Mouse (Mus musculus) heart, postnatal 10 days (tissue): Measurements from ENCODE around the gene 4933412E24Rik. TPM values are rescaled to one million over a fixed set of nuclear protein-coding genes. Genes with fewer than 3 reads are reported as not detected.

Experiments
- DNase-seq, 2 experiments: peaks; one replicate each; pipeline ENCODE4 v3.0.0; 2021
- intact Hi-C: fragments of 180-260 bp; cut with DNase I; formaldehyde crosslinking; loops from one replicate; pipeline ENCODE4 v1.15.1; 2025
- total RNA-seq, 2 experiments: library from RNA; stranded (reverse); gene quantifications; 2 replicates each; pipeline ENCODE4 v1.2.3; 2021

Gene 4933412E24Rik
- not detected for total RNA-seq

DNA sequence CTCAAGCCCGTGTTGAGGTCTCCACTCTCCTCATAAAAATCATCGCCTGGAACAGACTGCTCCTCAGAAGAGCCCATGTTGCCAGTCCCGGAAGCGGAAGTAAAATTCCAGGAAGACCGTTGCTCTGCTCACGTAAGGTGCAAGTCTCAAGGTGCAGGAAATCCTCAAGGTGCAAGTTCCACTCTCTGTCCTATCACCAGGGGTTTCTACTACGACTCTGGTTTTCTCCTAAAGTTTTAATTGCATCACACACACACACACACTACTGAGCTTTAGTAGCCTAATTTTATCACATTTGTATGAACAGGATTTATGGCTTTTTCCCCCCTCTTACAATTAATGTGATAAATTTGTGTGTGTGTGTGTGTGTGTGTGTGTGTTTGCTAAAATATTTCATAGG is at the start of gene 4933412E24Rik:
Gene 4933412E24Rik (minus strand): TSS at position 101 of the 400 bp plus-strand sequence.
- intact Hi-C loops = no loop called here
- DNase-seq = no peak

DNA sequence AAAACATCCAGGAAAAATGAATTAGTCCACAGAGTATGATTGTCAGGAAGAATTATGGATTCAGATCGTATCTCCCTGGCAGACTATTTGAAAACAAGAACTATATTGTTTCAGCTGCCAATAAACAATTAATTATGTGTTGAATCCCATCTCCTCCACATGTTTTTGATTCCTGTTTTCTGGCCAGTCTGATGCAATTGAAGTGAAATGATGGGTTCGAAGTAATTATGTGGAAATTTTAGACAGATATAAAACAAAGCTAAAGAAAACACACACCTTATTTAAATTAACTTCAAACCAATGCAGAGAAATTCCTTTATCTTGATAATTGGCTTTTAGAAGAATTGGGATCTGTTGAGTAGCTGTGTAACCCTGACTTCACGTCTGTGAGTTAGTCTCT is 14.3 kb upstream of the 4933412E24Rik start:
- intact Hi-C loops = no loop called here
- no peak for DNase-seq

DNA sequence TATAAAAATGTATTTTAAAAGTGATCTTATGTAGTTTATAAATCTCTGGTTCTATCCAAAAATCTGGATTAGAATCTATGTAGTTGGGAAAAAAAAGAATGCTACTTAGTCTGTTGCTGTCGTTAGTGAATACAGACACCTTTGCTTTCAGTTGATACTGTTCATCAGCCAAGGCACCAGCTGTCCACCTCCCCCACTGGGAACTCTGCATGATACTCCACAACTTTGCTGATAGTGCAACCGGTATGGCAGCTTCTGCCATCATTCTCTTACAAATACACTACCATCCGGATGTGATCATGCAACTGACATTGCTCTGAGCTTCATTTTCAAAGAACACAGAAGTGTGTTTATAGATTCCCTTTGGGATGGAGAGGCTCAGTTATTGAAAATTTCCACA is 4.8 kb upstream of the 4933412E24Rik start:
- no peak for DNase-seq
- intact Hi-C loops = no loop called here

DNA sequence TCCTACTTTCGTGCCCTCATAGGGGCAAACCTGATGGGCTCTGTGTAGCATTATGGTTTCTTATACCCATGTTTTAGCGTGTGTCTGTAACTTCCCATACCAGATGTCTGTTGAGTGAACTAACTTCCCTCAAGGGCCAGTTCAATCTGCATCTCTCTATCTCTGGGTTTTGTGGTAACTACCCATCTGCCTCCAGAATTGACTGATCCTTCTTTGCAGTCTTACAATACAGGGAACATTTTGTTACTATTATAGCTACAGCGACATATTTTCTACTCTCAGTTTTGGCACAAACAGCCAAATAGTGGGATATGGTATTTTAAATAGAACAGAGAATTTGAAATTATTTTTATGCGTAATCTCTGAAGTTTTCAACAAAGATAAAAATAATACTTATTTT is 6.2 kb downstream of the 4933412E24Rik start:
- no peak for DNase-seq
- intact Hi-C loops = no loop called here

DNA sequence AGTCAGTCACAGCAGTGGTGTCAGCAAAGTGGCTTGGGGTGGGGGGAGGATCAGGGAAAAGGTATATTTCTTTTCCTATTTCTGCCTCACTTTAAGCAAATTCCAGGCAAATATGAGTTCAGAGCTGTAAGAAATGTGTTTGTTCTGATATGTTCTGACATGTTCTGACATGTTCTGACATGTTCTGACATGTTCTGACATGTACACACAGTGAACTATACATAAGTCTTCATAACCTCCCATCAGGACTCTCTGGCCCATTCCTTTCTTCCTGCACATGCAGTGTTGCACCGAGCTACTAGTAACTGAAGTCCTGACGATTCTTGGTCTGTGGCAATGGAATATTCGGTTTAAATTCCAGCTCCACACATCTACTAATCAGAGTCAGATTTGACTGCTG is 6.8 kb downstream of the 4933412E24Rik start:
- intact Hi-C loops = no loop called here
- DNase-seq = no peak

DNA sequence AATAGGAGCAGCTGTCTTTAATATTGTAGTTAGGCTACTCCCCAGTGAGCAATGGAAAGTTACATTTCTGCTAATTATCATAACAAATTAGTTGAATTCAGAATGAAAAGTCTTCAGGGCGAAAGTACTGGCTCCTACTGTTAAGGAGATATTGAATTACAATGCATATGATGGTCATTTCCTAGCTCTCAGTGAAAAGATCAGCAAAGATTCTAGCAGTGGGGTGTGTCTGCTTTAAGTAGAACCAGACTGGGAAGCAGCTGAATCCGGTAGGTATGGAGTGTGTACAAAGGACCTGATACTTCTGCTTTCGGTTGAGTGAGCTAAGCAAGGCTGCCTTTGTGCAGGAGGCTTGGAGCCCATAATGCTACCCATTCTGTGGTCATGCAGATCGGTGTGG is 32.6 kb downstream of the 4933412E24Rik start:
- DNase-seq = no peak
- intact Hi-C loops = no loop called here

DNA sequence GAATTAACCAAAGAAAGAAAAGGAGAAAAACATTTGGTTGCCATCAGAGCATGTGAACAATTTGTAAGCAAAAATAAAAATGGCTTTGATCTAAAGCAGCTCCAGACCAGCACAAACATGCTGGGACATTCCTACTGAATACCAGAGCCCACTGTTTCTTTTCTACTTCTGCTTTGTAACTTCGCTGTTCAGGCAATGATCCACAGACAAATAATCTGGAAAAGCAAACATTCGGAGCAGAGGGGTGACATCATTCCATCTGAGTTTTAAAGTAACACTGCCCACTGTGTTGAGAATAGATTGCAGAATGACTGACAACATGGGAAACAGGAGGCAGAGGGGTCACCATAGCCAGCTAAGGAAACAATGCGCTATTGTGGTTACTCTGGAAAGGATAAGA is 41.1 kb downstream of the 4933412E24Rik start:
- intact Hi-C loops = no loop called here
- DNase-seq = peak; percentile 5 to 8

DNA sequence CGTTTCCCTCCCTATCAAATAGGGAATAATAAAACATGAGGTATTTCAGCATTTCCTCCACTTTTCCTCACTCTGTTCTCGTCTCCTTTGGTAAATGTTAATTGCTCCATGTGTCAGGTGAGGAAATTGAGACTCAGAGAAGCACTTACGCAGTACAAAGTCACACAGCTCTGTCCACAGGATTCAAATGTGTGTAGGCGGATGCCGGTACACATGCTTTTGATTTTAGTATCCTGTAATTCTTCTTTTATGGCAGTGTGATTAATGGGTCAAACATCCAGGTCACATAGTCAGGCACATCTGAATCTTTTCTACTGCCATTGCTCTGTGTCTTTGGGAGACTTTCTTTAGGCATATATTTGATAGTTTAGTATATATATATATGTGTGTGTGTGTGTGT is 41.8 kb downstream of the 4933412E24Rik start:
- intact Hi-C loops = no loop called here
- DNase-seq = no peak

DNA sequence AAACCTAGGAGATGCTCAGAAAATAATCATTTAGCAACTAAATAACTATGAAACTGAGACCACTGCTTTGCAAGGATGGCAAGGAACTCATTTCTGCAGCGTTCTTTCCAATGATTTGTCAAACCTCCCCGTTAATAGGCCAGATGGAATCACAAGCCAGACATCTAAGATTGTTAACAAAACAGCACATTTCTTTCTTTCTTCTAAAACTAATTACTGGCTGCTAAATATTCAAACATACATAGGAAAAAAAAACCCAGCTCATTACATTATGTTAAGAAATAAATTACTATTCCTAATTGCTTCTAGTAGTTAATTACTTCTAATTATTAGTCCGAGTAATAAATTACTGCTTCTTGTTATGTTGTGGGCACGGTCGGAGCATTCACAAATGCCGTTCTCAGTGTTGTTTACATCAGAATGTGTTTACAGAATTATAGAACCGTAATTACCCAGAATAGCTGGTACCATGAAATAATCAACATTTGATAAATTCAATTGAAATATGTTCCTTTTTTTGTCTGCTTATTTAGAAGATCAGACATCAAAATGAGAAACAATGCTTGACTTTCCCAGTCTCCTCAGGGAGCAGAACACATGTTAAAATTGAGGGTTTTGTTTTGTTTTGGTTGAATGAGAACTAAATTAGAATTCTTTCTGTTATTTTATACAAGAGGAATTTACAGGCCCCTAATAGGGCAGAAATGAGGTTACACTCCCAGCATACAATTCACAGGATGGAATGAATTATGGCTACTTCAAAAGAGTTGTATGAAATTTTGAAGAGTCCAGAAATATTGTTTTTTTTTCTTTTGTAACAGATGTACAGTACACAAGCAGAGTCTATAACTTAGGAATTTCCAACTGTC is 42.5 kb downstream of the 4933412E24Rik start:
- intact Hi-C loops = no loop called here
- no peak for DNase-seq
